Mouse (Mus musculus) liver, embryonic 15.5 days (tissue): ENCODE results near the gene Nop53. TPM values are rescaled to one million over a fixed set of nuclear protein-coding genes. Genes with fewer than 3 reads are reported as not detected.

ENCODE experiments used
- ATAC-seq: fragments of 200-750 bp; cut with Nextera tagmentation; 2 replicates; pipeline ENCODE4 v1.8.0; 2017; ENCODE audit warnings: moderate number of reproducible peaks, mild to moderate bottlenecking, moderate library complexity; ENCODE audit not compliant: insufficient read depth
- H3K27ac ChIP-seq: fragments of 300-500 bp; sonication (generic); replicated peaks from 2 replicates; pipeline ENCODE4 v1.5.1; 2015; ENCODE audit warnings: mild to moderate bottlenecking, inconsistent platforms
- H3K27me3 ChIP-seq: fragments of 300-500 bp; sonication (generic); 2 replicates; pipeline ENCODE4 v1.6.1; 2015; ENCODE audit warnings: mild to moderate bottlenecking, inconsistent platforms
- H3K36me3 ChIP-seq: fragments of 300-500 bp; sonication (generic); replicated peaks from 2 replicates; pipeline ENCODE4 v1.6.1; 2015; ENCODE audit warnings: moderate library complexity, mild to moderate bottlenecking, inconsistent platforms
- H3K4me1 ChIP-seq: fragments of 300-500 bp; sonication (generic); replicated peaks from 2 replicates; pipeline ENCODE4 v1.6.1; 2015; ENCODE audit warnings: inconsistent platforms
- H3K4me2 ChIP-seq: fragments of 300-500 bp; sonication (generic); 2 replicates; pipeline ENCODE4 v1.6.1; 2015; ENCODE audit warnings: moderate library complexity, mild to moderate bottlenecking, inconsistent platforms
- H3K4me3 ChIP-seq: fragments of 300-500 bp; sonication (generic); replicated peaks from 2 replicates; pipeline ENCODE4 v1.5.1; 2015; ENCODE audit warnings: mild to moderate bottlenecking, inconsistent platforms
- H3K9ac ChIP-seq: fragments of 300-500 bp; sonication (generic); 2 replicates; pipeline ENCODE4 v1.6.1; 2015; ENCODE audit warnings: moderate library complexity, mild to moderate bottlenecking, inconsistent platforms
- H3K9me3 ChIP-seq: fragments of 300-500 bp; sonication (generic); replicated peaks from 2 replicates; pipeline ENCODE4 v1.6.1; 2016; ENCODE audit warnings: inconsistent platforms
- WGBS: fragments of 180-500 bp; shearing (Covaris S2); methylation state at CpG from one replicate; pipeline ENCODE4 v1.1.7; 2015; ENCODE audit warnings: mixed read lengths; ENCODE audit not compliant: insufficient replicate concordance; 5-methylcytosine and 5-hydroxymethylcytosine counted together
- polyA plus RNA-seq: library from polyadenylated mRNA; unstranded; fragments of >200 nt; fragmentation: Nextera tagmentation; extraction: Ambion mirVana; gene quantifications from 2 replicates; pipeline ENCODE4 v1.2.1, GENCODE M21; 2015

Nop53 gene
- polyA plus RNA-seq, 1 experiment from 2014 or later = 81.2 TPM

DNA sequence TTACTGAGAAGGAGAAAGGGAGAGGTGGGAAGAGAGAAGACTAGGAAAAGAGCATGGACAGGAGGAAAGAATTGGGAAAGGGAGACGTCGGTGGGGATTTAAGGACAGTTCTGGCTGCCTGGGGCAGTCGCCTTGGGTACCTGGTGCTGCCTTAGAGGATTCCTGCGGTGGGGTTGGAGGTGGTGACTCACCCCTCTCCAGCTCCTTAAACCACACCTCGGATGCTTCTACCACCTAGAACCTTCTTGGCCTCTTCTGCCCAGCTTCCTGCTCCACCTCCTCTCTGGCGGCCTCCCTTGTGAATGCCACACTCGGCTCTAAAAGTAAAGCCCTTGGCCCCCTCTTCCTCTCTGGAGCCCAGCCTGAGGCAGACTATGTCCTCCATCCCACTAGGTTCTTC lies 9.6 kb upstream of the Nop53 start:
- WGBS = 17% methylated on average over 7 of the region's 7 CpGs
- peak overlapping the region; percentile 25; the same call in 1 of the 2 replicates for H3K9ac ChIP-seq
- no peak overlapping the region for H3K27ac ChIP-seq
- H3K27me3 ChIP-seq = peaks cover 14% of the 10 kb centered on the region; the same call in 1 of the 2 replicates
- ATAC-seq = no peak
- peaks cover 56% of the 10 kb centered on the region for H3K4me1 ChIP-seq
- H3K4me3 ChIP-seq = peak overlapping the region; percentile 46
- no peaks in the 10 kb centered on the region for H3K36me3 ChIP-seq
- peak overlapping the region; percentile 76 for H3K4me2 ChIP-seq
- no peaks in the 10 kb centered on the region; the same call in 1 of the 2 replicates for H3K9me3 ChIP-seq

DNA sequence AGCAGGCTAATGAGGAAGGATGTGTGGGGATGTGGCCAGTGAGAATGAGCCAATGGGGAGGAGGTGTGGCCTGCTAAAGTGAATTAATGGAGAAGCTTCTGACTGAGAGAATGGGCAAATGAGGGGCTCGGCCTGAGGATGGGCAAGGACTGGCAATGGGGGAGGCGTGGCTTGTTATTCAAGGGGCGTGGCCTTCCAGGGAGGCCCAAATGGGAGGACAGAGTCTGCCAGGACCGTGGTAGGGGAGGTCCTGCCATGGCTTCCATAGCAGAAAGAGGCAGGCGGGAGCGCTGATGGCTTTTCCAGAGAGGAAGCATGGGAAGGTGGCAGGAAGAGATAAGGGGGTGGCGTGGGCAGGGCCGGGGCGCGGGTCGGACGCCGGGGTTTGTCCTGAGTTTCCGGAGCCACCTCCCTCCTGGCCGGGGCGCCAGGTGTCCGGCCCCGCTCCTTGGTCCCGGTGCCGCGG lies 9.1 kb upstream of the Nop53 start:
- Histone ChIP-seq H3K4me3 (peak overlapping the region; percentile 46), H3K9me3 (no peaks in the 10 kb centered on the region; the same call in 1 of the 2 replicates), H3K27ac (peak overlapping the region; percentile 73), H3K27me3 (peaks cover 19% of the 10 kb centered on the region; the same call in 1 of the 2 replicates), H3K36me3 (no peaks in the 10 kb centered on the region), H3K9ac (peak overlapping the region; percentile 25; the same call in 1 of the 2 replicates), H3K4me1 (peaks cover 61% of the 10 kb centered on the region), H3K4me2 (peak overlapping the region; percentile 76)
- ATAC-seq = peak; percentile 58
- 1% methylated on average over 21 of the region's 21 CpGs for WGBS

DNA sequence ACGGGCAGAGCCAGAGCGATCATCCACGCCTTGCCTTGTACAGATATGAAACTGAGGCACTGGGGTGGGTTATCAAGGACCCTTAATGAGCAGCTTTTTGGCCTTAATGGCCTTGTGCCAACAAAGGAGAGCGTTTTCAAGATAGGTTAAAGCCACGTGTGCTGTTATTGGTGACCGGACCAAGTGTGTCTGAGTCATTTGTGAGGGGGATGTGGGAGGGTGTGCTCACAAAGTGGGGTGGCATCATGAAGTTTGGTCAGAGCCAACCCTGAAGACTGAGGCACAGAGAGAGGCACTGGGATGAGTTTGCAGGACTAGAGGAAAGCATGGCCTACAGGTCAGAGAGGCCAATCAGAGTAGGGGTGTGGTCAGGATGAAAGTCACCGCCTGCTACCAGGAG lies 8.6 kb upstream of the Nop53 start:
- Histone ChIP-seq H3K4me2 (peak overlapping the region; percentile 76), H3K27me3 (peaks cover 20% of the 10 kb centered on the region; the same call in 1 of the 2 replicates), H3K9me3 (no peaks in the 10 kb centered on the region; the same call in 1 of the 2 replicates), H3K4me3 (0 out of 2 replicates have a peak overlapping the region, but pooled peaks have one; percentile 46), H3K4me1 (peaks cover 66% of the 10 kb centered on the region), H3K27ac (peak overlapping the region; percentile 73), H3K36me3 (no peaks in the 10 kb centered on the region), H3K9ac (no peak overlapping the region)
- peak; percentile 73 for ATAC-seq
- 22% methylated on average over 7 of the region's 7 CpGs for WGBS

DNA sequence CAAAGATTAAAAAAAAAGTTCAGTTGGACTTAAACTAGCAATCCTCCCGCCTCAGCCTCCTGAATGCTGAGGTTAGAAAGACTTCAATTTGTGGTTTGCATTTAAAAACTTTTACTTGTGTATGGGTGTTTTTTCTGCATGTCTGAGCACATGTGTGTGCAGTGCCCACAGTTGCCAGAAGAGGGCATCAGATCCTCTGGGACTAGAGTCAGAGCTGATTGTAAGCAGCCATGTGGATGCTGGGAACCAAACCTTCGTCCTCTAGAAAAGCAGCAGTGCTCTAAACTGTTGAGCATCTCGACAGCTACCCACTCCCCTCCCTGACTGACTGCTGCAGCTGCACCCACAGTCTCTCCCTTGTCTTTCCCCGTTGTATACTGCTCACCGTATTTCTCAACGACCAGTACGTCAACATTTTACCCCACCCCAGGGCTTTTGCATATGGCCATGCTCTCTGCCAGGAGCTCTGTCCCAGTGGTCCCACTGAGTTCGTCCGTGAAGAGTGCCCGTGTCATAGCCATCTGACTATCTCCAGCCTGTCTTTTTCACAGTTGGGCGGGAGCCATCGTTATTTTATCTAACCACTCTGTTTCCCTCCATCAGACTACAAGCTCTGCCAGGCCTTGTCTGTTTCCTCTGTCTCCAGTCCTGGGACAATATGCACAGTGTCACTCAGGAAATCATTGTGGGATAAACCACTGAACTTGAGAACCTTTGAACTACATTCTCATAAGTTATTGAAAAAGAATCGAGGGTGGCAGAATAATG lies 7.6 kb upstream of the Nop53 start:
- no peaks in the 10 kb centered on the region; the same call in 1 of the 2 replicates for H3K9me3 ChIP-seq
- peak overlapping the region; percentile 73; the same call in 1 of the 2 replicates for H3K27ac ChIP-seq
- H3K4me1 ChIP-seq = peaks cover 75% of the 10 kb centered on the region
- WGBS = 41% methylated on average over 13 of the region's 13 CpGs
- no peak overlapping the region for H3K4me3 ChIP-seq
- H3K36me3 ChIP-seq = no peaks in the 10 kb centered on the region
- H3K9ac ChIP-seq = no peak overlapping the region
- H3K4me2 ChIP-seq = no peak overlapping the region
- H3K27me3 ChIP-seq = peaks cover 20% of the 10 kb centered on the region; the same call in 1 of the 2 replicates
- ATAC-seq = no peak

DNA sequence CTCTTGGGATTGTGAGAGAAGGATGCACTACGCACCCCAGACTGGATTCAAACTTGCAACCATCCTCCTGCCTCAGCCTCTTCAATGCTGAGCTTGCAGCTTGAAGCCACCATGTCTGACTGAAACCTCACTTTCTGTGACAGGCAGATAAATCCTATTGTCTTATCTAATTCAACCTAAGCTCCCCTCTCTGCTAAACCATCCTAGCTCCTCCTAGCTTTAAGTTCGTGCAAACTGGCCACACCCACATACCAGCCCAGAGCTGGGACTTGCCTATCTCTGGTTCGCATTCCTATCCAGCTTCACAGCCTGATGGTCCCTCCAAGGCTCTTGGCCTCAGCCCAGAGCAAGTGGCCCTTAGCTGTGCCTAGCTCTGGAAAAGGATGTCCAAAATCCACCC lies 6.5 kb upstream of the Nop53 start:
- Histone ChIP-seq H3K4me2 (peak overlapping the region; percentile 29), H3K27ac (peak overlapping the region; percentile 73)

DNA sequence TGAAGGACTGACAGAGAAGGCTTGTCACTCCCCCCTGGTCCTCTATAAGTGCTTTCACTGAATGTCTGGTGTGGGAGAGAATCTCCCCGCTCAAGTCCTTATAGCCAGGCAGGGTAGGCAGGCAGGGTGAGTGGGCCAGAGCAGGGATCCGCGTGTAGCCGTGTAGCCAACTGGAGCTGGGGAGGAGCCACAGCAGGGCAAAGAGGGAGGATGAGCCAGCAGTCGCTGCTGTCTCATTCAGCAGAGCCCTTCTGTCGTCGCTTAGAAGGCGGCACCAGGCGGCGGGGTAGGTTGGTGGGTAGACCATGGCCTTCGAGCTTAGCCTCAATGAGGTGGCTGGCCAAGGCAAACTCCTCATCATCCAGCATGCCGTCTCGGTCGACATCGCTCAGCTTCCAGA lies 4.1 kb upstream of the Nop53 start:
- WGBS = 78% methylated on average over 15 of the region's 15 CpGs
- peaks cover 91% of the 10 kb centered on the region for H3K4me1 ChIP-seq
- ATAC-seq = no peak

More for the DNA sequence above, 6.5 kb upstream of the Nop53 start:
- Histone ChIP-seq H3K9me3 (no peaks in the 10 kb centered on the region; the same call in 1 of the 2 replicates), H3K4me3 (no peak overlapping the region), H3K36me3 (no peaks in the 10 kb centered on the region), H3K9ac (no peak overlapping the region), H3K4me1 (peaks cover 86% of the 10 kb centered on the region), H3K27me3 (peaks cover 20% of the 10 kb centered on the region; the same call in 1 of the 2 replicates)
- 26% methylated on average over 3 of the region's 3 CpGs for WGBS
- peak; percentile 77 for ATAC-seq

DNA sequence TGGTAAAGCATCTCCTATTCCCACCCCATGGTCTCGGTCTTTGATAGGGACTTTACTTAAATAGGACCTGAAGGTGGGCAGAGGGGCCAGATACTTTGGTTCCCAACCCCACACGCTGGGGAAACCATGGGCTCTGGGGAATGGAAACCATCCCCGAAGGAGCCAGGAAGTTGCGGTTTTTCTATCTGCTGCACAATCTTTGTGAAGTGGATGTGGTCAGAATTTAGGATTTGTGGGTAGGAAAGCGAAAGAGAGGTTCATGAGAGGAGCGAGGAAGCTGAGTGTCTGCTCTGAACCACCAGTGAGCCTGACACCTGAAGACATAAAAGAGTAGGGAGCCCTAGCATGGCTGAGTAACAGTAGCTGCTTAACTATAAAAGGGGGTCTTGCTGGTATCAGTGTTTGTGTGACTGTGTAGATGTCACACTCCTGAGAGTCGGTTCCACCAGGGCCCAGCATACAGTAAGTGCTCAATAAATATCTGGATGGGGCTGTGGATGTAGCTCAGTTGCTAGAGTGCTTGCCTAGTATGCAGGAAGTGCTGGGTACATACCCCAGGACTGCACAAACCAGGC lies 3.4 kb upstream of the Nop53 start:
- Histone ChIP-seq H3K27ac (no peak overlapping the region), H3K36me3 (peaks cover 4% of the 10 kb centered on the region), H3K9ac (no peak overlapping the region), H3K9me3 (no peaks in the 10 kb centered on the region; the same call in 1 of the 2 replicates), H3K4me1 (peaks cover 91% of the 10 kb centered on the region), H3K4me3 (no peak overlapping the region), H3K27me3 (peaks cover 9% of the 10 kb centered on the region; the same call in 1 of the 2 replicates), H3K4me2 (peak overlapping the region; percentile 81)
- WGBS = 38% methylated on average over 7 of the region's 7 CpGs
- ATAC-seq = no peak

More for the DNA sequence above, 4.1 kb upstream of the Nop53 start:
- peaks cover 10% of the 10 kb centered on the region; the same call in 1 of the 2 replicates for H3K27me3 ChIP-seq
- H3K4me2 ChIP-seq = no peak overlapping the region
- H3K36me3 ChIP-seq = no peaks in the 10 kb centered on the region
- H3K4me3 ChIP-seq = no peak overlapping the region
- no peaks in the 10 kb centered on the region; the same call in 1 of the 2 replicates for H3K9me3 ChIP-seq
- no peak overlapping the region for H3K27ac ChIP-seq
- no peak overlapping the region for H3K9ac ChIP-seq

DNA sequence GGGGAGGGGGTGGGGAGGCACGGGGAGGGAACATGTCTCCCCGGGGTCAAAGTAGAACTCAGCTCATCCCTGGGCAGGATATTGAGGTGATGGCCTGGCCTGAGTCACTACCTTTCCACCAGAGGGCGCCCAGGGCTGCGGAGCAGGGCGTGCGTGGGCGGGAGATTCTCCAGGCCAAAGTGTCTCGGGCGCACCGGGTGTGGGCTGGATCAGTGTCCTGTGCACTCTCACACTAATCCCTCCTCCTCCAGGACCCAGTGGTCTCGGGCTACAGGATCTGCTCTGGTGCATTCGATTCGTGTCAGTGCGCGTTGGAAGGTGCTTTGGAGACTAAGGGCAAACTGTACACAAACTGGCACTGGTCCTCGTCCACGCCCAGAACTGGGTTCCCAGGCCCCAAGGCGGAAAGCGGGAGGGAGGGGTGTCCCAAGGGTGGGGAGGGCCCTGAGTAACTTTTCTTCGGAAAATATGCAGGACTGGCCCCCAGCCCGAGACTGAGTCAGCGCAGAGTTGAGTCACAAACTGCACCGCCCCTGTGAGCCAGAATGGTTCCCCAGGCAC lies 2.6 kb upstream of the Nop53 start:
- H3K36me3 ChIP-seq = peaks cover 12% of the 10 kb centered on the region
- H3K27ac ChIP-seq = peak overlapping the region; percentile 39
- H3K4me2 ChIP-seq = peak overlapping the region; percentile 81
- H3K9ac ChIP-seq = peak overlapping the region; percentile 48
- H3K4me1 ChIP-seq = peaks cover 88% of the 10 kb centered on the region
- ATAC-seq = peak; percentile 65
- peaks cover 9% of the 10 kb centered on the region; the same call in 1 of the 2 replicates for H3K27me3 ChIP-seq
- WGBS = 2% methylated on average over 23 of the region's 23 CpGs
- H3K4me3 ChIP-seq = peak overlapping the region; percentile 49
- no peaks in the 10 kb centered on the region; the same call in 1 of the 2 replicates for H3K9me3 ChIP-seq

DNA sequence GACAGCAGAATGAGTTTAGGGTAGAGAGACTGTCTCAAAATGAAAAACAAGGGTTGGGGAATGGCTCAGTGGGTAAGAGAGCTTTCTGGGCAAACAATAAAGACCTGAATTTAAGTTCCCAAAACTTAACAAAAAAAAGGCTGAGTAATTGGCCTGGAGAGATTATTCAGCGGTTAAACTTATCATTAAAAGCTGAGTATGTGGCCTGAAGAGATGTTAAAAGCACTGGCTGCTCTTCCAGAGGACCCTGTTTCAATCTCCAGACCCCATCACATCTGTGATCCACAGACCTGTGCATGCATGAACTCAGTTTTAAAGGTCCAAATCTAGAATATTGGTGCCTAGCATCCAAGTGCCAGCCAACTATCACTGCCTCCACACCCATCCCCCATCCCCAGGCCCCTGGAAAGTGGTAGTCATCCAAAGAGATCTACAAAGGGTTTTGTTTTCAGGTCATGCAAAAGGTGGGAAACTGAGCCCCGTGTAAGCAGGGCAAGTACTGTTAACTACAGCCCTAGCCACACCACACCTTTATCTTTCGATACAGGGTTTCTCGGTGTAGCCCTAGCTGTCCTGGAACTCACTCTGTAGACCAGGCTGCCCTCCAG lies 1.9 kb upstream of the Nop53 start:
- H3K4me2 ChIP-seq = peak overlapping the region; percentile 81

DNA sequence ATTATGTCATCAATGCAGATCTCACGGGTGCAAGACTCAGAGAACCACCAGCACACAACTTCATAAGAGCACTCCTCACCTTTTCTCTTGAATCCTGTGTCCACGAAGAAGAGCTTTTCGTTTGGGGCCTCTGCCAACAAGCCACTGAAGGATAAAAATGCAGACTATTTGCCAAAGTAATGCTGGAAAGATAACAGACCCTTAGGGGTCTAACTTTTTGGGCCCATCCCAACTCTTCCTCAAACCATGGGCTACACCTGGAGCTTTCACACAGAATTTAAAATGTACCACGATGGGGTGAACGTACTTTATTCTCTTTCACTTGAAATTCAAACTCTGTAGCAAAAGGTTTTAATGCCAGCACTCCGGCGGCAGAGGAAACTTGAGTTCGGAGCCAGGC lies 663 bp downstream of the Nop53 start:
- no peak for ATAC-seq
- Histone ChIP-seq H3K9ac (peak overlapping the region; percentile 79), H3K27ac (peak overlapping the region; percentile 95; the same call in 1 of the 2 replicates), H3K4me2 (peak overlapping the region; percentile 77), H3K4me1 (peaks cover 60% of the 10 kb centered on the region), H3K9me3 (no peaks in the 10 kb centered on the region), H3K4me3 (peak overlapping the region; percentile 81), H3K27me3 (0 out of 2 replicates have a peak, but pooled peaks cover 4% of the 10 kb centered on the region), H3K36me3 (peaks cover 45% of the 10 kb centered on the region)
- 1% methylated on average over 8 of the region's 8 CpGs for WGBS

More for the DNA sequence above, 1.9 kb upstream of the Nop53 start:
- Histone ChIP-seq H3K9ac (0 out of 2 replicates have a peak overlapping the region, but pooled peaks have one; percentile 48), H3K4me3 (peak overlapping the region; percentile 49; the same call in 1 of the 2 replicates), H3K36me3 (peaks cover 19% of the 10 kb centered on the region), H3K4me1 (peaks cover 86% of the 10 kb centered on the region), H3K27me3 (peaks cover 9% of the 10 kb centered on the region; the same call in 1 of the 2 replicates), H3K27ac (peak overlapping the region; percentile 39), H3K9me3 (no peaks in the 10 kb centered on the region)
- ATAC-seq = peak; percentile 2
- WGBS = 21% methylated on average over 4 of the region's 4 CpGs
